Mouse (Mus musculus) thymus, adult 2 months (tissue): ENCODE results near the gene Zcchc24. TPM values are rescaled to one million over a fixed set of nuclear protein-coding genes. Genes with fewer than 3 reads are reported as not detected.

Experiments used
- DNase-seq: peaks from one replicate; pipeline ENCODE4 v3.0.0; 2021
- H3K27ac ChIP-seq: fragments of 200-500 bp; 2 replicates; pipeline ENCODE4 v1.5.1; 2012; ENCODE audit warnings: low read length, control low read depth; ENCODE audit not compliant: control insufficient read depth, insufficient read depth
- H3K27me3 ChIP-seq: fragments of 200-500 bp; 2 replicates; pipeline ENCODE4 v1.6.1; 2012; ENCODE audit warnings: mild to moderate bottlenecking, low read length, moderate library complexity, mixed read lengths; ENCODE audit not compliant: control insufficient read depth, insufficient read depth
- H3K36me3 ChIP-seq: fragments of 200-500 bp; 2 replicates; pipeline ENCODE4 v1.6.1; 2012; ENCODE audit warnings: mild to moderate bottlenecking, low read length, moderate library complexity; ENCODE audit not compliant: control insufficient read depth, insufficient read depth
- H3K4me1 ChIP-seq: fragments of 200-500 bp; replicated peaks from 2 replicates; pipeline ENCODE4 v1.6.1; 2012; ENCODE audit warnings: low read length; ENCODE audit not compliant: control insufficient read depth, insufficient read depth
- H3K4me3 ChIP-seq: fragments of 200-500 bp; 2 replicates; pipeline ENCODE4 v1.5.1; 2012; ENCODE audit warnings: mild to moderate bottlenecking, low read length, control low read depth, moderate library complexity; ENCODE audit not compliant: control insufficient read depth, insufficient read depth
- CTCF ChIP-seq: fragments of 200-500 bp; IDR thresholded peaks from 2 replicates; pipeline ENCODE4 v1.5.1; 2012; ENCODE audit warnings: mild to moderate bottlenecking, control low read depth, low read length, moderate library complexity, borderline replicate concordance; ENCODE audit not compliant: control insufficient read depth, poor library complexity, insufficient read depth; ENCODE audit errors: extremely low read depth
- POLR2A ChIP-seq: fragments of 200-500 bp; IDR thresholded peaks from 2 replicates; pipeline ENCODE4 v1.6.1; 2012; ENCODE audit warnings: mild to moderate bottlenecking, low read length, control low read depth, moderate library complexity; ENCODE audit not compliant: control insufficient read depth, poor library complexity, insufficient read depth; ENCODE audit errors: extremely low read depth
- WGBS: fragments of 180-500 bp; shearing (Covaris S2); methylation state at CpG from one replicate; pipeline ENCODE4 v1.1.7; 2018; 5-methylcytosine and 5-hydroxymethylcytosine counted together
- polyA plus RNA-seq: library from polyadenylated mRNA; depleted of rRNA; stranded (reverse); fragments of >200 nt; gene quantifications from 2 replicates; pipeline ENCODE4 v1.2.3, GENCODE M21; 2012

Gene Zcchc24
- polyA plus RNA-seq, 1 experiment: 26.2 TPM

DNA sequence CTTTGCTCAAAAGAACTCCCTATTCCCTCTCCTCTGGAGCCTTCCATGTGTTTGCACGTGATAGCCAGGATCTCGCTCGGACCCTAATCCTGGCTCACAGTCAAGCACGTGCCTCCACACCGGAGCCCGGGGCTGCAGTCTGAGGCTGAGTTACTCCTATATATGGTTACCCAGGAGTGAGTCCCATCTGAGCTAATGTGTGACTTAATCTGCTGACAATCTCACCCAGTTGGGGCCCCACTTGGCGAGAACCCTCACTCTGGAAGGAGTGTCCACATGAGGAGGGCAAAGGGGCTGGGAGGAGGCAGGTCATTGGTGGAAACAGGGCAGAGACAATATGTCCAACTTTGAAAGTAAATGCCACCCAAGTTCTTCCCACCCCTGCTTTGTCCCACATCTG is 57.7 kb downstream of the Zcchc24 start:
- no peaks in the 10 kb centered on the region for H3K36me3 ChIP-seq
- WGBS: 91% methylated on average over 7 of the region's 7 CpGs
- no peak for TF ChIP-seq POLR2A
- TF ChIP-seq CTCF: no peak
- no peak overlapping the region for H3K27ac ChIP-seq
- no peak overlapping the region for H3K4me3 ChIP-seq
- DNase-seq: no peak
- no peaks in the 10 kb centered on the region for H3K27me3 ChIP-seq
- peaks cover 13% of the 10 kb centered on the region for H3K4me1 ChIP-seq

DNA sequence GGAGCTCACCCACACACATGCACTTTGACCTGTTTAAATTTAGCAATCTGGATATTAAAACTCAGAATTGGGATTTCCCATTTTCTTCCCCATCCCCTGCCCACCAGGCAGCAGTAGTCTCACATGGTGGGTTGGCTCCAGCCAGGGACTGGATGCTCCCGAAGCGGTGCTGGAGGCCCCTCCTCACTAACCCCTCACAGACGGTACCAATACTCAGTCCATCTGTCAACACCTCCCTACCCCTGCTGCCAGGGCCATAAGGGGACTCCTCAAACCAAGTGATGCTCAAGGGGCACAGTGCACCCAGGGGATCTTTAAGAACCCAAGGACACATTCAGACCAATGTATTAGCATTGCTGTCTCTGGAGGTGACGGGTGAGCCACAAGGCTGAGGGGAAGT is 58.2 kb downstream of the Zcchc24 start:
- TF ChIP-seq CTCF: no peak
- no peak for TF ChIP-seq POLR2A
- Histone ChIP-seq H3K4me1 (peaks cover 12% of the 10 kb centered on the region), H3K36me3 (no peaks in the 10 kb centered on the region), H3K4me3 (no peak overlapping the region), H3K27me3 (no peaks in the 10 kb centered on the region), H3K27ac (no peak overlapping the region)
- WGBS: 96% methylated on average over 4 of the region's 4 CpGs
- no peak for DNase-seq

DNA sequence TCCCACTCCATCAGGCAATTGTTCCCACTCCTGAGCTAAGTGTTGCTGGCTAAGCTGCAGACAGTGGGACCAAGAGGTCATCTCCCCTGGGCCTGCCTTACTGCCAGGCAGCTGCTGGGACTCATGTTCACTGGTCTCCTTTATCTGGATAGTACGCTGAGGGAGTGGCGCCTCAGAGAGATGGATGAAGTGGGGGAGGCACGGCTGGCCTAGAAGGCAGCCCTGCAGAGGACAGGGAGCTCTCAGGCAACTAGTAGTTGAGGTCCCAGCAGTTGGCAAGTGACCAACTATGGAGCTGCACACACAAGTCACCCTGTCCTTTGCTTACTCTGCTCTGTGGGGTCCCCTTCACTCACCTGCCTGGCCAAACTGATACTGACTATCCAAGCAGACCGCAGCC is 58.8 kb downstream of the Zcchc24 start:
- Histone ChIP-seq H3K4me1 (peaks cover 12% of the 10 kb centered on the region), H3K27me3 (no peaks in the 10 kb centered on the region), H3K4me3 (no peak overlapping the region), H3K36me3 (no peaks in the 10 kb centered on the region), H3K27ac (no peak overlapping the region)
- DNase-seq: no peak
- no peak for TF ChIP-seq POLR2A
- TF ChIP-seq CTCF: no peak
- WGBS: 91% methylated on average over 4 of the region's 4 CpGs

DNA sequence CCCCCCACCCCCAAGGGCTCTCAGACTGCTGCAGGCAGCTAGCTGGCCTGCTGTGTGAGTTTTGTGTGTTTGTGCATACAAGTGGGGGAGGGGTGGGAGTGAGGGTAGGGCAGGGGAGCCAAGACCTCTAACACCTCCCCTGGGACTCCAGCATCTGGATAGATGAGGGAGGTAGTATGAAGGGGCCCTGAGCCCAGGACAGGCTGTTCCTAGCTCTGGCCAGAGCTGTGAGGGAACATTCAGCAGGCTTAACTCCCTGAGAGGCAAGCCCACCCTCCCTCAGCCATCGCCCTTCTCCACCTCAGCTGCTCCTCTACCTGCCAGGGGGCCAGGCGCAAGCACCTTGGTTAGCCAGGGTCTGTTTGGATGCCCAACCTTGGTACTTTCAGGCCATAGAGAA is 59.9 kb downstream of the Zcchc24 start:
- Histone ChIP-seq H3K4me1 (peaks cover 12% of the 10 kb centered on the region), H3K4me3 (no peak overlapping the region), H3K27me3 (no peaks in the 10 kb centered on the region), H3K27ac (no peak overlapping the region), H3K36me3 (no peaks in the 10 kb centered on the region)
- no peak for DNase-seq
- WGBS: 97% methylated on average over 2 of the region's 2 CpGs
- TF ChIP-seq CTCF (no peak), POLR2A (no peak)

DNA sequence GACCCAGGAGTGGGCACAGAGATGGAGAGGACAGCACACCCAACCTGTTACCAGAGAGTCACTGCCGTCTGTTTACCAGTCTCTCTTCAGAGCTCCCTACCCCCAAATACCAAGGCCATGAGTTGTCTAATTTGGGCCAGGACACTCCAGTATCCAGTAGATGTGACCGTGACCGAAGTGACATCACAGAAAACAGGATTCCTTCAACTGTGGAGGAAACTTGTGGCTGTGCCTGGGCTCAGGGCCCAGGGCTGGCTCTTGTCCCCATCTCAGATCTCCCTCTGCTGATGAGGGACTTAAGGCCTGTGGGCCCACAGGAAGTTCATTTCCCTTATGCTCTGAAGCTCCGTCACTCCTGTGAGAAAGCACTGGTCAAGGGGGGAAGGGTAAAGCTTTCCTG is 60.4 kb downstream of the Zcchc24 start:
- 69% methylated on average over 4 of the region's 4 CpGs for WGBS
- TF ChIP-seq POLR2A (no peak), CTCF (no peak)
- H3K4me1 ChIP-seq: peaks cover 12% of the 10 kb centered on the region
- DNase-seq: no peak
- no peaks in the 10 kb centered on the region for H3K27me3 ChIP-seq
- no peak overlapping the region for H3K27ac ChIP-seq
- H3K36me3 ChIP-seq: no peaks in the 10 kb centered on the region
- no peak overlapping the region for H3K4me3 ChIP-seq

DNA sequence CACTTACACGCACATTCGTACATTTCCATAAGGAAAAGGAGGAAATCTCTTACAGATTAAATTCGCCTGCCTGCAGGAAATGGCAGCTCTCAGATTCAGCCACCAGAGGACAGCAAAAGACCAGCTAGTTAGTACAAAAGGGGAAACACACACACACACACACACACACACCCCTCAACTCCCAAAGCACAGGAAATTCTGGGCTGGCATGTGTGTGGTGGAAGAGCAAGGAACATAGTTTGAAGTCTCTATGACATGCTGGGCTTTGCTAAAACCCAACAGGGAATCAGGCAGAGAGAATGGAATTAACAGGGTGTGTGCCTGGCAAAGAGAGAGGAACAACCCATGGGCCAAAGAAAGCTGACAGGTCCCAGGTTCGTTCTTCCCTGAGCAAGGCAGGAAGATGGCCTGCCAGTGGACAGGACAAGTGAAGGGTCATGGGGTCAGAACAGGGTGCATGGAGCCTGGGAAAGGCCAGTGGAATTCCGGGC is 61.1 kb downstream of the Zcchc24 start:
- H3K27me3 ChIP-seq: no peaks in the 10 kb centered on the region
- 32% methylated on average over 5 of the region's 5 CpGs for WGBS
- DNase-seq: peak; percentile 70
- no peak overlapping the region for H3K27ac ChIP-seq
- H3K4me3 ChIP-seq: no peak overlapping the region
- H3K4me1 ChIP-seq: peaks cover 12% of the 10 kb centered on the region
- H3K36me3 ChIP-seq: no peaks in the 10 kb centered on the region
- TF ChIP-seq CTCF: no peak
- no peak for TF ChIP-seq POLR2A

DNA sequence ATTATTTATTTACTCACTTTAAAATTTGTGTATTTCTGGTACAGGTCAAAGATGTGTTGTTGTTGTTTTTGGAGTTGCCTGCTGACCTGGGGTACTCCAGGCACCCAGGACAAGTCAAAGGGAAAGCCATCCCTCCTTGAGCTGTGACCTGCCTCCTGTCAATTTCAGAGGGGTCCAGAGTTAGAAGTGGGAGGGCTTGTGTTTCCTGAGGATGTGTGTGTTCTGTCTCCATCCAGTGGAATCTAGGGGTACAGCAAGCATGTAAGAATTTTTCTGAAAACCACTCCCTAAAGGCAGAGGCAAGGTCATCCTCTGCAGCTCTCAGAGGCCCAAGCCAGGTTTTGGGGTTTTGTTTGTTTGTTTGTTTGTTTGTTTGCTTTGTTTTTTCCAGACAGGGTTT is 66.9 kb downstream of the Zcchc24 start:
- Histone ChIP-seq H3K4me3 (no peak overlapping the region), H3K27me3 (no peaks in the 10 kb centered on the region), H3K4me1 (no peaks in the 10 kb centered on the region), H3K27ac (no peak overlapping the region), H3K36me3 (peaks cover 14% of the 10 kb centered on the region; the same call in 1 of the 2 replicates)
- DNase-seq: peak; percentile 51
- TF ChIP-seq POLR2A (no peak), CTCF (no peak)
